Mouse (Mus musculus) intestine, embryonic 16.5 days (tissue): ENCODE results near the gene Pou6f1. TPM values are rescaled to one million over a fixed set of nuclear protein-coding genes. Genes with fewer than 3 reads are reported as not detected.
"Not testable (repeated sequence)": the region's sequence is repeated elsewhere in the genome, so short reads cannot be mapped to it uniquely, and the experiment has no call there.

Experiments
- ATAC-seq: fragments of 200-750 bp; cut with Nextera tagmentation; 2 replicates; pipeline ENCODE4 v1.8.0; 2017; ENCODE audit warnings: moderate TSS enrichment, moderate library complexity
- H3K27ac ChIP-seq: fragments of 300-500 bp; sonication (generic); 2 replicates; pipeline ENCODE4 v1.5.1; 2014; ENCODE audit warnings: mild to moderate bottlenecking, low read length
- H3K27me3 ChIP-seq: fragments of 300-500 bp; sonication (generic); replicated peaks from 2 replicates; pipeline ENCODE4 v1.6.1; 2014; ENCODE audit warnings: low read length, control low read depth, mixed read lengths; ENCODE audit not compliant: control insufficient read depth, insufficient read depth
- H3K36me3 ChIP-seq: fragments of 300-500 bp; sonication (generic); 2 replicates; pipeline ENCODE4 v1.6.1; 2014; ENCODE audit warnings: low read length, control low read depth; ENCODE audit not compliant: control insufficient read depth, insufficient read depth
- H3K4me1 ChIP-seq: fragments of 300-500 bp; sonication (generic); 2 replicates; pipeline ENCODE4 v1.6.1; 2014; ENCODE audit warnings: low read length, control low read depth, mixed read lengths; ENCODE audit not compliant: control insufficient read depth, insufficient read depth
- H3K4me2 ChIP-seq: fragments of 300-500 bp; sonication (generic); 2 replicates; pipeline ENCODE4 v1.6.1; 2014; ENCODE audit warnings: low read depth, low read length, control low read depth
- H3K4me3 ChIP-seq: fragments of 300-500 bp; sonication (generic); 2 replicates; pipeline ENCODE4 v1.5.1; 2014; ENCODE audit warnings: mild to moderate bottlenecking, low read length
- H3K9ac ChIP-seq: fragments of 300-500 bp; sonication (generic); 2 replicates; pipeline ENCODE4 v1.6.1; 2014; ENCODE audit warnings: low read depth, low read length
- H3K9me3 ChIP-seq: fragments of 300-500 bp; sonication (generic); 2 replicates; pipeline ENCODE4 v1.6.1; 2016; ENCODE audit warnings: low read length, control low read depth; ENCODE audit not compliant: control insufficient read depth
- WGBS: fragments of 180-500 bp; shearing (Covaris S2); extraction: QIAGEN DNeasy Blood & Tissue Kit; methylation state at CpG from one replicate; pipeline ENCODE4 v1.1.7; 2014; 5-methylcytosine and 5-hydroxymethylcytosine counted together
- polyA plus RNA-seq: library from polyadenylated mRNA; unstranded; fragments of >200 nt; fragmentation: Nextera tagmentation; extraction: Ambion mirVana; gene quantifications from 2 replicates; pipeline ENCODE4 v1.2.1, GENCODE M21; 2015

The Pou6f1 gene
- polyA plus RNA-seq, 1 experiment from 2014 or later = 3.2 TPM

DNA sequence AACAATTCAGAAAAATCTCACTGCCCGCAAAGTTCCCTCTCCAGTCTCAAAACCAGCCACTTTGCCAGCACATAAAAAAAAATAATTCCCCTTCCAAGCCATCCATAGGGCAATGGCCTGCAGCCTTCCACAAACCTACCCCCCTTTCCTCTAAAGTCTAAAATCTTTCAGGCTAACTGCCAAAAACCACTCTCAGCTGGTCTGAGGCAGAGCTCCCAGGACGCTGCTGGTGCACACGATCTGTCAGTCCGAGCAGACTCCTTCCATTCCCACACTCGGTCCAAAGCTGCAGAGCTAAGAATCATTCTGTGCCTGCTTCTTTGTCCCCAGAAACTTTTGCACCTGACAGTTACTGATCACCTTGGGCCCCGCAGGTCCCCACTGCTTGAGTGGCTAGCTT is 25.8 kb downstream of the Pou6f1 start:
- WGBS = 35% methylated on average over 6 of the region's 6 CpGs
- peak; percentile 50; the same call in 1 of the 2 replicates for ATAC-seq
- H3K4me2 ChIP-seq = no peak overlapping the region
- H3K4me3 ChIP-seq = no peak overlapping the region
- H3K4me1 ChIP-seq = peaks cover 10% of the 10 kb centered on the region
- no peaks in the 10 kb centered on the region for H3K36me3 ChIP-seq
- H3K27ac ChIP-seq = peak overlapping the region; percentile 22; the same call in 1 of the 2 replicates
- H3K9me3 ChIP-seq = no peaks in the 10 kb centered on the region
- H3K27me3 ChIP-seq = no peaks in the 10 kb centered on the region
- no peak overlapping the region for H3K9ac ChIP-seq

DNA sequence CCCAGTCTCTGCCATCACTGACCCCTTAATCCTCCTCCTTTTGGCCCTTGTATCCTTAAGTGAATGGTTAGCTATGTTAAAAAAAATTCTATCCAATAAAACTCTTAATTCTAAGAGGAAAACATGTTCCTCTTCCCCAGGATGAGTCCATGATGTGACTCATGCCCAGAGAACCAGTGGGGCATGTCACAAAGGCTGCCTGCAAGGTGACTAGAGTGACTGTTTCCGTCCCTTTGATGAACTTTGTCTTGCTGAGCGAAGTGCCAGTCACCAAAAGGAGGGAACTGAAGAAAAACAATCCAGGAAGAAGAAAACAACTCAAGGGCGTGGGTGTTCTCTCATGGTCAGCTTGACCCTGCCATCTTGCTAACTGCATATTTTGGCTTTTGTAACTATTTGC is 30.5 kb downstream of the Pou6f1 start:
- Histone ChIP-seq H3K9me3 (no peaks in the 10 kb centered on the region), H3K36me3 (no peaks in the 10 kb centered on the region), H3K27ac (no peak overlapping the region), H3K4me3 (no peak overlapping the region), H3K9ac (no peak overlapping the region), H3K4me1 (peaks cover 5% of the 10 kb centered on the region), H3K27me3 (no peaks in the 10 kb centered on the region), H3K4me2 (no peak overlapping the region)
- ATAC-seq = no peak
- WGBS = 74% methylated on average over 3 of the region's 3 CpGs

DNA sequence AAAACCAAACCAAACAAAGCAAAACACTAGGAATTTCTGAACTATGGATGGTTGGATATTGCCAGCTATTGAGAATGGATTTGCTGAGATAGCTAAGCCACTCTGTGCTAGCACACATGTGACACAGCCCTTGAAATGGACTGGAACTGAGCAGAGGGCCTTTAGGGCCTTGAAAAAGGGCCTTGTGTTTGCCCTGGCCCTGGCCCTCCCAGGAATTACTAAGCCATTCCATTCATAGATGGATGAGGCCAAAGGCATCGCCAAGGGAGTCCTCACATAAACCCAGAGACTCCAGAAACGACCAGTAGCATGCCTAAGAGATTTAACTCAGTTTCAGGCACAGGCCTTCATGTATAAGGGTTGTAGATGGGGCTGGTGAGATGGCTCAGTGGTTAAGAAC is 33.3 kb downstream of the Pou6f1 start:
- no peak for ATAC-seq
- Histone ChIP-seq H3K9ac (no peak overlapping the region), H3K27ac (no peak overlapping the region), H3K27me3 (no peaks in the 10 kb centered on the region), H3K4me1 (no peaks in the 10 kb centered on the region), H3K9me3 (no peaks in the 10 kb centered on the region), H3K36me3 (no peaks in the 10 kb centered on the region), H3K4me3 (no peak overlapping the region), H3K4me2 (no peak overlapping the region)
- WGBS = 65% methylated on average over 2 of the region's 2 CpGs

DNA sequence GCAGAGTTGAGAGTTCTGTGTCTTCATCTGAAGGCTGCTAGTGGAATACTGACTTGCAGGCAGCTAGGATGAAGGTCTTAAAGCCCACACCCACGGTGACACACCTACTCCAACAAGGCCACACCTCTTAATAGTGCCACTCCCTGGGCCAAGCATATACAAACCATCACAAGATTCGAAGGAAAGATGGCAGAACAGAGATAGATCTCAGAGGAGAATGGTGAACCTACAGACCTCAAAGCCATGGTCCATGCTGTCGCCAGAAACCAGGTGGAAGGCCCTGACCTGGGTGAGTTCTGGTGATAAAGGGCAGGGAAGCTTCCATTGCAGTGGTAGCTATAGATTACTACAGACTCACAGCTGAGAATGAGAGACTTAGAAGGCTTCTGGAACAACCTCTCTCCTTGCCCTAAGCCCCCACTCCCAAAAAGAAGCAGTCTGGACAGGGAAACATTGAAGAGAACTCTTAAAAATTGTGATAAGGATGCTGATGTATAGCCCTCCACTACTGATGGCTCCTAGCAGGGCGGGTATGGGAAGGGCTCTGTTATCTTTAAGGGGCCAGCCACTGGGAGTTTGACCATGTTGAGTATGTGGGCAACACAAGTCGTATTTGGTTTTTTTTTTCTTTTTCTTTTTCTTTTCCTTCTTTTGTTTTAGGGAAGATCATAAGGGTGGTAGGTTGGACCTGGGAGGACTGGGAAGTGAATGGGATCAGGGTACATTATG is 41.9 kb downstream of the Pou6f1 start:
- no peak overlapping the region for H3K4me3 ChIP-seq
- no peaks in the 10 kb centered on the region for H3K27me3 ChIP-seq
- H3K9me3 ChIP-seq = no peaks in the 10 kb centered on the region
- H3K9ac ChIP-seq = no peak overlapping the region
- no peaks in the 10 kb centered on the region for H3K36me3 ChIP-seq
- no peak overlapping the region for H3K4me2 ChIP-seq
- 76% methylated on average over 5 of the region's 5 CpGs for WGBS
- H3K4me1 ChIP-seq = no peaks in the 10 kb centered on the region
- no peak overlapping the region for H3K27ac ChIP-seq
- no peak for ATAC-seq

DNA sequence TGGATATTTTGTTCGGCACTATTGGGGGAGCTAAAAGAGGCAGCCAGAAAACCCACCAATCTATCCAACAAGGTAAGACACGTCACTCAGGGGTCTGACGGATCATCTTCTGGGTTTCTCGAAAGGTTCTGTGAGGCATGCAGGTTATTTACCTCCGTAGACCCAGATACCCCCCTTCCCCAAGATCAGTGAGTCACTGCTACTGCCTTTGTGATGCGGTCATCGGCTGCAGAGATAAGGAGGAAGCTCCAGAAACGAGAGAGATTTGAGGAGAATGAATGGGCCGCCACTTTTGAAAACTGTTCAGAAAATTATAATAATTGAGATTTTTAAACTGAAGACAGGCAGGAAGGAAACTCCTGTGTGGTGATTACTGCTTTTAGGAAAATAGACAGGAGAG is 43.4 kb downstream of the Pou6f1 start:
- ATAC-seq = no peak
- 83% methylated on average over 9 of the region's 9 CpGs for WGBS

DNA sequence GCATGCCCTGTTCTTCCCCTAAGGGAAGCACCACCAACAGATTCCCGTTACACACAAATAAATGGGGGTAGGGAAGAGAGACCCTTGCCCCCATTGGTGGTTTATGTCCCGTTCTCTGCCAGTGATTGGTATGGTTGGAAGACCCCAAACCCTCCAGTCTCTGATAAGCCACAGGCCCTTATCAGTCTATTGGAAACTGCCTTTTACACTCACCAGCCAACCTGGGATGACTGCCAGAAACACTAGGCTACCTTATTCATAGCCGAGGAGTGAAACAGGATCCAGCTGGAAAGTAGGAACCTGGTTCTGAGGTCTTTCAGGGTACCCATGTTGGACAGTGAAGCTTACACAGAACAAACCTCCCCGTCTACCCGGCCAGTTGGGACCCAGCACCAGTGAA is 43.8 kb downstream of the Pou6f1 start:
- ATAC-seq = no peak
- 84% methylated on average over 5 of the region's 5 CpGs for whole genome bisulfite sequencing
- H3K4me1 ChIP-seq = peaks cover under 1% of the 10 kb centered on the region; the same call in 1 of the 2 replicates
- H3K9ac ChIP-seq = no peak overlapping the region
- H3K27me3 ChIP-seq = no peaks in the 10 kb centered on the region
- H3K4me3 ChIP-seq = no peak overlapping the region
- H3K27ac ChIP-seq = no peak overlapping the region
- H3K4me2 ChIP-seq = no peak overlapping the region
- no peaks in the 10 kb centered on the region for H3K36me3 ChIP-seq
- H3K9me3 ChIP-seq = no peaks in the 10 kb centered on the region

More for the DNA sequence above, 43.4 kb downstream of the Pou6f1 start:
- Histone ChIP-seq H3K9me3 (no peaks in the 10 kb centered on the region), H3K4me2 (no peak overlapping the region), H3K4me3 (no peak overlapping the region), H3K9ac (no peak overlapping the region), H3K27me3 (no peaks in the 10 kb centered on the region), H3K36me3 (no peaks in the 10 kb centered on the region), H3K4me1 (no peaks in the 10 kb centered on the region), H3K27ac (no peak overlapping the region)

DNA sequence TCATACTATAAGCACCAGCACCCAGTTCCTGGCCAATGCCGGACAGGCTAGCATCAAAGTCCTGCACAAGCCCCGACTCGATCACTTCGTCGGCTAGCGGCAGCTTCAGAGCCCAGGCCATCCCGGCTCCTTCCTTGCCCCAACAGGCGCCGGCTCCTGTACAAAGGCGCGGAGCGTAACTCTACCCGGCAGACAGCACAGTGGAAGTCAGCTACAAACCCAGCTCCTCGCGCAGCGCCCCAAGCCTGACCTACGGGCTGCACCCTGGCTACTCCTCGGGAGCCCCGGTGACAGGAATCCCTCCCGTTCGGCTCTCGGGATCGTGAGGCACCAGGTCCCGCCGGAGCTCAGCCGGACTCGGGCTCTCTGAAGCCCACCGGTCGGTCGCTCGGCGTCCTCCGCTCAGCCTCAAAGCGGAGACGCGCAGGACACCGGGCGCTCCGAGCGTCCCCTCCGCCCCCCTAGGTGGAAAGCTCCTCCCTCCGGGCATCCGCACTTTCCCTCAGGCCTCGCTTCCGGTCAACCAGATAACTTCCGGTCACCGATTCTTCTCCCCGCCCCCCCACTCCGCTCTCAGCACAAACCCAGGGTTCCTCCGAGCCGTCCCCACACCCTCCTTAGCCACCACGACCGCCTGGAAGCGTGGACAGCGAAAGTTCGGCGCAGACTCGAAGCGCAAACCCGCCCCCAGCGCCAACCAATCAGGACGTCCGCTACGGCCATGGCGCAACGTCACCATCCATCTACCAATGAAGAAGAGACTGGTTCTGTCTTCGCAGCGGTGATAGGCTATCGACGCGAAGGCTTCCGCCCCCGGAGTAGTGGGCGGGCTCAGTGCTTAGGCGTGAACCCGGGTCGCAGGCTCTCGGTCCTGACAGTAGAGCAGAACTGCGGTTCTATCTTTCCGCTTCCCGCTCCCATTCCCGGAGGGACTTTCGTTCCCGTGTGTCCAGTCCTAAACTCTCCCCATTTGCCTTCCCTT is 48.2 kb downstream of the Pou6f1 start, which contains the start of gene Tfcp2:
TSS of gene Tfcp2 (minus strand) at position 683 of the 982 bp plus-strand sequence.
- H3K4me2 ChIP-seq = peak within 1 kb of the TSS; percentile 74
- no peaks in the 10 kb centered on the region for H3K9me3 ChIP-seq

DNA sequence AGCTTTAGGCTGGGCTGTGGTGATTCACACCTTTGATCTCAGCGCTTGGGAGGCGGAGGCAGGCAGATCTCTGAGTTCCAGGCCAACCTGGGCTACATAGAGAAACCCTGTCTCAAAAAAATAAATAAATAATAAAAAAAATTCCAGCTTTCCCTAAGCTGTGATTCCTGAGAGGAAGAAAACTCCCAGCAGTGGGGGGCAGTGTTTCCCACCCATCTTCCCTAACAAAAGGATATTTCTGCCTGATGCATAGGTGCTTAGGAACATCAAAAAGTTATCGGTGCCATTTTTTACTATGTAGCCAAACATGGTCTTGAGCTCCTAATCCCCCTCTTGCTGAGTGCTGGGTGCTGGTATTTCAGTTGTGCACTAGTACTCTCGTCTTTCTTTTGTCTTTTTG is 49.5 kb downstream of the Pou6f1 start:
- no peaks in the 10 kb centered on the region for H3K9me3 ChIP-seq
- no peaks in the 10 kb centered on the region for H3K27me3 ChIP-seq
- WGBS = 91% methylated on average over 4 of the region's 4 CpGs
- H3K9ac ChIP-seq = no peak overlapping the region
- no peak overlapping the region for H3K4me3 ChIP-seq
- H3K4me2 ChIP-seq = no peak overlapping the region
- H3K36me3 ChIP-seq = peaks cover 3% of the 10 kb centered on the region; the same call in 1 of the 2 replicates
- peaks cover 8% of the 10 kb centered on the region for H3K4me1 ChIP-seq
- no peak for ATAC-seq
- H3K27ac ChIP-seq = no peak overlapping the region

More for the DNA sequence above, 48.2 kb downstream of the Pou6f1 start, which contains the start of gene Tfcp2:
- H3K27me3 ChIP-seq = no peaks in the 10 kb centered on the region
- peak; percentile 100 for ATAC-seq
- H3K4me1 ChIP-seq = peaks cover 8% of the 10 kb centered on the region
- WGBS = under 1% methylated on average over 84 of the region's 84 CpGs
- H3K9ac ChIP-seq = peak within 1 kb of the TSS; percentile 92
- peak within 1 kb of the TSS; percentile 88 for H3K27ac ChIP-seq
- H3K36me3 ChIP-seq = peaks cover 3% of the 10 kb centered on the region; the same call in 1 of the 2 replicates
- H3K4me3 ChIP-seq = peak within 1 kb of the TSS; percentile 89

DNA sequence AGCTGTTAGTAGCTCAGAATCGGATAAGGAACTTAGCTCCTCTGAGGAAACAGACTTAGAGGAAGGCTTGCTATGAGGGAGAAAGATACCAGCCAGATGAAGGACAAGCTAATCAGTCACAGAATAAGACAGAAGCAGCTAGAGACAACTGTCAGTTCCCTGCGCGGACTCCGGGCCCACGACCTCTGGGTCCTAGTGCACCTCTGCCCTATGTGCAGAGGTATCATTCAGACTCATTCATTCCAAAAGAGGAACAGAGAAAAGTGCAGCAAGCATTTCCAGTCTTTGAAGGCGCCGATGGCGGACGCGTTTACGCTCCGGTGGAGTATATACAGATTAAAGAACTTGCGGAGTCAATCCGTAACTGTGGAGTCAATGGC is 56.1 kb downstream of the Pou6f1 start:
- ATAC-seq, H3K27me3 ChIP-seq, H3K4me3 ChIP-seq, H3K4me1 ChIP-seq, H3K4me2 ChIP-seq, H3K9ac ChIP-seq, H3K27ac ChIP-seq, H3K36me3 ChIP-seq, H3K9me3 ChIP-seq: not testable (repeated sequence)
- 98% methylated on average over 14 of the region's 14 CpGs for WGBS
